Mouse (Mus musculus) neural tube, embryonic 12.5 days (tissue): ENCODE results near the gene Klhl3. TPM values are rescaled to one million over a fixed set of nuclear protein-coding genes. Genes with fewer than 3 reads are reported as not detected.

Experiments used
- ATAC-seq: fragments of 200-750 bp; cut with Nextera tagmentation; 2 replicates; pipeline ENCODE4 v1.8.0; 2017; ENCODE audit warnings: low read depth, mild to moderate bottlenecking, moderate TSS enrichment, moderate library complexity; ENCODE audit not compliant: low FRiP score
- H3K27ac ChIP-seq: fragments of 300-500 bp; sonication (generic); 2 replicates; pipeline ENCODE4 v1.5.1; 2016
- H3K27me3 ChIP-seq: fragments of 300-500 bp; sonication (generic); replicated peaks from 2 replicates; pipeline ENCODE4 v1.6.1; 2016; ENCODE audit warnings: mild to moderate bottlenecking
- H3K36me3 ChIP-seq: fragments of 300-500 bp; sonication (generic); 2 replicates; pipeline ENCODE4 v1.6.1; 2016; ENCODE audit warnings: mild to moderate bottlenecking
- H3K4me1 ChIP-seq: fragments of 300-500 bp; sonication (generic); 2 replicates; pipeline ENCODE4 v1.6.1; 2016
- H3K4me2 ChIP-seq: fragments of 300-500 bp; sonication (generic); replicated peaks from 2 replicates; pipeline ENCODE4 v1.6.1; 2016; ENCODE audit warnings: mild to moderate bottlenecking
- H3K4me3 ChIP-seq: fragments of 300-500 bp; sonication (generic); 2 replicates; pipeline ENCODE4 v1.5.1; 2016
- H3K9ac ChIP-seq: fragments of 300-500 bp; sonication (generic); 2 replicates; pipeline ENCODE4 v1.6.1; 2016; ENCODE audit warnings: mild to moderate bottlenecking
- H3K9me3 ChIP-seq: fragments of 300-500 bp; sonication (generic); 2 replicates; pipeline ENCODE4 v1.6.1; 2016; ENCODE audit warnings: mild to moderate bottlenecking
- WGBS: fragments of 180-500 bp; shearing (Covaris S2); methylation state at CpG from one replicate; pipeline ENCODE4 v1.1.7; 2016; 5-methylcytosine and 5-hydroxymethylcytosine counted together
- polyA plus RNA-seq: library from polyadenylated mRNA; unstranded; fragments of >200 nt; fragmentation: Nextera tagmentation; extraction: Ambion mirVana; gene quantifications from 2 replicates; pipeline ENCODE4 v1.2.1, GENCODE M21; 2016

The Klhl3 gene
- polyA plus RNA-seq, 1 experiment from 2014 or later: 5.6 TPM

DNA sequence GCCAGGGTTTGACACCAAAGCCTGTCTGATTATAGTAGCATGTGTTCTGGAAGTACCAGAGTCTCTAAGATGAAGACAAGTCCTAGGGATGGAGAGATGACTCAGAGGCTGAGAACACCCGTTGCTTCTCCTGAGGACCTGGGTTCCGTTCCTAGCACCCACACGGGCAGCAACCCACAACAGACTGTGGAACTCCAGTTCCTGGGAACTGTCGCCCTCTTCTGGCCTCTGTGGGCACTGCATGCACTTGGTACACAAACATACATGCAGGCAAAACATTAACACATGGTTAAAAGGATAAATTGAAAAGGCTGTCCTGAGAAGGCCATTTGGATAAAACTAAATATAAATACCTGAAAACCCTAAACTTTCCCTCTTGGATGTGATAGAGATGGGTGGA is 56.8 kb downstream of the Klhl3 start:
- H3K27ac ChIP-seq: no peak overlapping the region
- H3K9ac ChIP-seq: no peak overlapping the region
- 87% methylated on average over 4 of the region's 4 CpGs for WGBS
- H3K27me3 ChIP-seq: no peaks in the 10 kb centered on the region
- H3K36me3 ChIP-seq: no peaks in the 10 kb centered on the region
- peaks cover 13% of the 10 kb centered on the region for H3K4me1 ChIP-seq
- no peak overlapping the region for H3K4me2 ChIP-seq
- no peak for ATAC-seq
- H3K4me3 ChIP-seq: no peak overlapping the region
- 0 out of 2 replicates have a peak, but pooled peaks cover 6% of the 10 kb centered on the region for H3K9me3 ChIP-seq

DNA sequence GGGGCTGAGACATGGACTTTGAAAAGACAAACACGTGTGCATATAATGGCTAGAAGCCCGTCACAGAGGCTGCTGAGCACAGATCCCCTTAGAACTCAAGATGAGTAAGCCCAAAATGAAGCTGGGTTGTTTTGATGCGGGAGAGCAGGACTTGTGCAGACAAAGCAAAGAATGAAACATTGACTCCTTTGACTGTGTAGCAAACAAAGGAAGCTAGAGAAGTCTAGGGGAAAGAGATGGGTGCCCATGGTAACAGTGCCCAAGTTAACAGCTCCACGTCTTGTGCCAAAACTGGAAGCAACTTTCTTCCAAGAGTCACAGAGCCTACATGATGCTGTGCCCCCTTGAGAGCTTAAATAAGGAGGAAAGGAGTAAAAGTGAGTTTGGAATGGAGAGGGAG is 59.8 kb downstream of the Klhl3 start:
- Histone ChIP-seq H3K36me3 (no peaks in the 10 kb centered on the region), H3K9me3 (0 out of 2 replicates have a peak, but pooled peaks cover 6% of the 10 kb centered on the region), H3K4me1 (peaks cover 11% of the 10 kb centered on the region), H3K27ac (no peak overlapping the region), H3K27me3 (no peaks in the 10 kb centered on the region), H3K9ac (no peak overlapping the region), H3K4me3 (no peak overlapping the region), H3K4me2 (no peak overlapping the region)
- no peak for ATAC-seq
- 61% methylated on average over 4 of the region's 4 CpGs for WGBS

DNA sequence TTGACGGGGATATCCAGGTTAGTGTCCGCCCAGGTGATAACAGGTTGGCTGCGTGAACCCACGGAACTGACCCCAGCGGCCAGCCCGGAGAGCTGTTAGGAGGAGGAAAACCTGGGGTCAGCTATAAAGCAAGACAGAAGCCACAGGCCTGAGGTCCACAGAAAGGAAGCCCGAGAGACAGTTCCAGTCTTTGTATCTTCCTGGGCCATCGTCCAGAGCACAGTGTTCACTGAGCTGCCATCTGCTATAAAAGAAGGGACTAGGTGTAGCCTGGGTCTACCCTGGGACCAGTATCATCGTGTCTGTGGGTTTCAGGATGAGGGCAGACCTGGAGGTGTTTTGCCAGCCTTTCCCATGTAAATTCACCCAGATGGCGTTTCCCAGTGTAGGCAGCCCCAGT is 61.7 kb downstream of the Klhl3 start:
- no peak overlapping the region for H3K27ac ChIP-seq
- H3K36me3 ChIP-seq: no peaks in the 10 kb centered on the region; the same call in 1 of the 2 replicates
- 83% methylated on average over 10 of the region's 10 CpGs for WGBS
- no peak overlapping the region for H3K4me2 ChIP-seq
- H3K9me3 ChIP-seq: 0 out of 2 replicates have a peak, but pooled peaks cover 9% of the 10 kb centered on the region
- H3K27me3 ChIP-seq: no peaks in the 10 kb centered on the region
- no peak for ATAC-seq
- no peak overlapping the region for H3K9ac ChIP-seq
- H3K4me1 ChIP-seq: no peaks in the 10 kb centered on the region
- H3K4me3 ChIP-seq: no peak overlapping the region

DNA sequence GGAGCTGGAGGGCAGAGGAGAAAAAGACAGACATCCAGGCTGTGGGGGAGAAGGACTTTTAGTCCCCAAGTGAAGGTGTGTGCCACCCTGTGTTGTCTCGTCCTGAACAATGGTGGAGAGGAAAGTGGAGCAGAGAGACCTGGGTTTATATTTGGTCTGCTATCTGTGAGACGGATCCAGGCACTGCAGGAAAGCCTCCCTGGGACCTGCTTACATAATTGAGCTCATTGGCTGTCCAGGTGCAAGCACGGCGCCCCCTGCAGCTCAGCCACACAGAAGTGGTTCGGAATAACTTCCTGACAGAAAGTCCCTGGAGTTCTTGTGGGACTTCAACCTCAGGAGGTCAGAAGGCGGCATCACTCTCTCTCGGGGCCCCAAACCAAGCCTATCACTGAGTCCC is 62.1 kb downstream of the Klhl3 start:
- H3K27me3 ChIP-seq: no peaks in the 10 kb centered on the region
- H3K4me2 ChIP-seq: no peak overlapping the region
- no peak overlapping the region for H3K27ac ChIP-seq
- no peaks in the 10 kb centered on the region; the same call in 1 of the 2 replicates for H3K36me3 ChIP-seq
- no peaks in the 10 kb centered on the region for H3K4me1 ChIP-seq
- no peak for ATAC-seq
- 63% methylated on average over 7 of the region's 7 CpGs for WGBS
- 0 out of 2 replicates have a peak, but pooled peaks cover 9% of the 10 kb centered on the region for H3K9me3 ChIP-seq
- H3K9ac ChIP-seq: no peak overlapping the region
- no peak overlapping the region for H3K4me3 ChIP-seq

DNA sequence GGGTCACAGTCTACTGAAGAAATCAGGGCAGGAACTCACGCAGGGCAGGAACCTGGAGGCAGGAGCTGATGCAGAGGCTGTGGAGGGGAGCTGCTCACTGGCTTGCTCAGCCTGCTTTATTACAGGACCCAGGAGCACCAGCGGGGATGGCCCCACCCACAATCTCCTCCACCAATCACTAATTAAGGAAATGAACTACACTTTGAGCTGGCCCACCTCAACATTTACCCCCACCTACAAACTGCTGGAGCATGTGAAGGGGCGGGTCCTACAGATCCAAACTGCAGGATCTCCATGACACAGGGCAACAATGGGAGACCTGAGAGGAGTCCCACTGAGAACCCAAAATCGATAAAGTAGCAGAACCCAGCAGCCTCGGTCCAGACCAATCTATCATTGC is 64.3 kb downstream of the Klhl3 start:
- H3K9me3 ChIP-seq: 0 out of 2 replicates have a peak, but pooled peaks cover 9% of the 10 kb centered on the region
- H3K4me2 ChIP-seq: no peak overlapping the region
- no peak overlapping the region for H3K9ac ChIP-seq
- WGBS: 80% methylated on average over 5 of the region's 5 CpGs
- no peaks in the 10 kb centered on the region for H3K27me3 ChIP-seq
- no peaks in the 10 kb centered on the region for H3K4me1 ChIP-seq
- no peak for ATAC-seq
- H3K36me3 ChIP-seq: no peaks in the 10 kb centered on the region; the same call in 1 of the 2 replicates
- H3K4me3 ChIP-seq: no peak overlapping the region
- H3K27ac ChIP-seq: no peak overlapping the region

DNA sequence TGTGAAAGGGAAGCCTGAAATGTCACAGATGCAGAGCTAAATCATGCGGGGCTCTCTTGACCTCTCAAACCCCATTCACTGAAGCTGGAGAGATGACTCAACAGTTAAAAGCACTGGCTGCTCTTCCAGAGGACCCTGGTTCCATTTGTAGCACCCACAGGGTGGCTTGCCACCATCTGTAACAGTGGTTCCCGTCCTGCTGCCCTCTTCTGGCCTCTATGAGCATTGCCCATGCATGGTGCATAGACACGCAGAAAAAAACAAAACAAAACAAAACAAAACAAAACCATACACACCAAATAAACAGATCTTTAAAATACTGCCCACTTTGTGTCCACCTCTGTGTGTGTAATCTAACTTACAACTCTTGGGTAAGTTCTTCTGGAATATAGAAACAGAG is 65.3 kb downstream of the Klhl3 start:
- Histone ChIP-seq H3K36me3 (no peaks in the 10 kb centered on the region; the same call in 1 of the 2 replicates), H3K4me1 (no peaks in the 10 kb centered on the region), H3K4me2 (no peak overlapping the region), H3K9ac (no peak overlapping the region), H3K4me3 (no peak overlapping the region), H3K27ac (no peak overlapping the region), H3K27me3 (no peaks in the 10 kb centered on the region), H3K9me3 (0 out of 2 replicates have a peak, but pooled peaks cover 9% of the 10 kb centered on the region)
- no peak for ATAC-seq
- 80% methylated on average over 3 of the region's 3 CpGs for WGBS

DNA sequence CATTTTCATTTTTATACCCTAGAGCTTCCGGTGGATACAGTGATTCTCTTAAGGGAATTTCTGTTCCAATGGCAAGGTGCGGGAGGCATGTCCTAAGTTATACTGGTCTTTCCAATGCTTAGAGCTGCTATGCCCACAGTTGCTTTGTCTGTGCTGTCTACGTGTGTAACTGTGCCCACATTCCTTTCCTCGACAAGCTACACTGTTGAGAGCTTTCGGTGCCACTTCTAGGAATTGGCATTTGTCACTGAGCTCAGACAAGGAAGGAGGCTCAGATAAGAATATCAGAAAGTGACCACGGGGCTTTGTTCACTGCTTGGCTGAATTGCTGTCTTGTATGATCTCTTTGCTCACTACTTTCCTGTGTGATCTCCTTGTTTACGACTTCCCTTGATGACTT is 67.2 kb downstream of the Klhl3 start:
- ATAC-seq: no peak
- Histone ChIP-seq H3K27ac (no peak overlapping the region), H3K9ac (no peak overlapping the region), H3K9me3 (0 out of 2 replicates have a peak, but pooled peaks cover 3% of the 10 kb centered on the region), H3K4me1 (no peaks in the 10 kb centered on the region), H3K27me3 (no peaks in the 10 kb centered on the region), H3K36me3 (no peaks in the 10 kb centered on the region; the same call in 1 of the 2 replicates), H3K4me2 (no peak overlapping the region), H3K4me3 (no peak overlapping the region)
- 92% methylated on average over 7 of the region's 7 CpGs for WGBS

DNA sequence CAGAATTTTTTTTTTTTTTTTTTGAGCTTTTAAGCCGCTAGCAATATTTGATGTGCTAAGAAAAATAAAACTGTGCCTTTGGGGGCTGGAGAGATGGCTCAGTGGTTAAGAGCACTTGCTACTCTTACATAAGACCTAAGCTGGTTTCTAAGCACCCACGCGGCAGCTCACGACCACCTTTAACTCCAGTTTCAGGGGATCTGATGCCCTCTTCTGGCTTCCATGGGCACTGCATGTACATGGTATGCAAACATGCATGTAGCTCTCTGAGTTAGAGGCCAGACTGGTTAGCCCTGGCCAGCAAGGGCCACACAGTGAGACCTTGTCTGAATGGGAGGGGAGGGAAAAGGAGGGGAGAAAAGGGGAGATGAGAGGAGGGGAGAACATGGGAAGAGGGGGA is 68.1 kb downstream of the Klhl3 start:
- H3K4me1 ChIP-seq: no peaks in the 10 kb centered on the region
- no peak overlapping the region for H3K9ac ChIP-seq
- no peak overlapping the region for H3K27ac ChIP-seq
- WGBS: 55% methylated on average over 4 of the region's 4 CpGs
- no peaks in the 10 kb centered on the region for H3K27me3 ChIP-seq
- H3K4me2 ChIP-seq: no peak overlapping the region
- H3K9me3 ChIP-seq: 0 out of 2 replicates have a peak, but pooled peaks cover 3% of the 10 kb centered on the region
- ATAC-seq: no peak
- H3K4me3 ChIP-seq: no peak overlapping the region
- H3K36me3 ChIP-seq: no peaks in the 10 kb centered on the region; the same call in 1 of the 2 replicates

DNA sequence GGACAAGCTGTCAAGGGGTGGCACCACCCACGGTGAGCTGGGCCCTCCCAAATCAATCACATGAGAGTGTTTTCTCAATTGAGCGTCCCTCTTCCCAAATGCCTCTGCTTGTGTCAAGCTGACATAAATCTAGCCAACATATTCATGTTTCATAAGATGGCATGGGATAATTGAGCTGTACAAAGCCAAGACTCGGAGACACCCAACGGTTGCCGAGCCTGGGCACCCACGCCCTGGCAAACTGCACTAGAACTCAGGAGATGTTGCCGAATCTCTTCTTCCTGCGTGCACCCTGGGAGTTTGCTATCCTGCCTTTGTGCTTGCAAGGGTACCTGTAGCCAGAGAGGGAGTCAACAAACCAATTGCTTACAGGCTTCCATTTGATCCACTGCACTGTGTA is 70.1 kb downstream of the Klhl3 start:
- Histone ChIP-seq H3K27me3 (no peaks in the 10 kb centered on the region), H3K9ac (no peak overlapping the region), H3K4me3 (no peak overlapping the region), H3K9me3 (0 out of 2 replicates have a peak, but pooled peaks cover 3% of the 10 kb centered on the region), H3K36me3 (no peaks in the 10 kb centered on the region; the same call in 1 of the 2 replicates), H3K4me2 (no peak overlapping the region), H3K27ac (no peak overlapping the region), H3K4me1 (no peaks in the 10 kb centered on the region)
- 91% methylated on average over 8 of the region's 8 CpGs for WGBS
- ATAC-seq: no peak

DNA sequence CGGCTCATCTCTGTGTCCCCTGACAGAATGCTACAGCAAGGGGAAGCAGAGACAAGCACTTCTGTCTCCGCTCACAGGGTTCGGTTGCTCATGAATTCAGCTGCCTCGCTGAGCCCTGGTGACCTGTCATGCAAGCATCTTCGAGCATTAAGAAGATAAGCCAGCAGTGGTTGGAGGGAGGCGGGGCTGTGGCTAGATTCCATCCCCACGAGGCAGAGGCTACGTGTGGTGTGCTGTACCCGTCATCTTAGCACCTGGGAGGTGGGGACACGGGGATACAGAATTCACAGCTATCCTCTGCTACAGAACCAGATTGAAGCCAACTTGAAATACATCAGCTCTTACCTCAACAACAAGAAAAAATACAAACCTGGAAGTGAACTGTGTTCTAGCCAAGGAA is 73.3 kb downstream of the Klhl3 start:
- Histone ChIP-seq H3K27ac (no peak overlapping the region), H3K9me3 (no peaks in the 10 kb centered on the region), H3K4me3 (no peak overlapping the region), H3K4me2 (no peak overlapping the region), H3K9ac (no peak overlapping the region), H3K27me3 (no peaks in the 10 kb centered on the region), H3K4me1 (no peaks in the 10 kb centered on the region), H3K36me3 (no peaks in the 10 kb centered on the region)
- ATAC-seq: no peak
- WGBS: 86% methylated on average over 10 of the region's 10 CpGs

DNA sequence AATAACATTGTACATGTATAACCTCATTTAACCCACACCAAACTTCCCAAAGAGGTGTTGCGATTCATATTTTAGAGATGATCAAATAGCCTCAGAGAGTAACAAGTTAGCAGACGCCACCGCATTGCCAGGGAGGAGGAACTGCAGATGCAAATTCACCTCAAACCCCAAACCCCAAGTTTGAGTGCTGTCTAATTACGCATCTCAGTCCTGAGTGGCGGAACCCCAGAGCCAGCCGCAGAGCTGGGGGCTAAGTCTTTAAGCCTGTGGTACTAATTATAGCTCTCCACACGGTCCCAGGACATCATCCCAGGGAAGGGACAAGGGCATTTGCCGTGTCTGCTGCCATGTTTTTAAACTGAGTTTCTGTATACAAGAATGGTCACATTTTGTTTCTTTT is 75.9 kb downstream of the Klhl3 start:
- Histone ChIP-seq H3K27ac (no peak overlapping the region), H3K9ac (no peak overlapping the region), H3K27me3 (no peaks in the 10 kb centered on the region), H3K4me3 (no peak overlapping the region), H3K9me3 (no peaks in the 10 kb centered on the region), H3K4me1 (no peaks in the 10 kb centered on the region), H3K4me2 (no peak overlapping the region), H3K36me3 (no peaks in the 10 kb centered on the region)
- no peak for ATAC-seq
- 88% methylated on average over 8 of the region's 8 CpGs for WGBS

DNA sequence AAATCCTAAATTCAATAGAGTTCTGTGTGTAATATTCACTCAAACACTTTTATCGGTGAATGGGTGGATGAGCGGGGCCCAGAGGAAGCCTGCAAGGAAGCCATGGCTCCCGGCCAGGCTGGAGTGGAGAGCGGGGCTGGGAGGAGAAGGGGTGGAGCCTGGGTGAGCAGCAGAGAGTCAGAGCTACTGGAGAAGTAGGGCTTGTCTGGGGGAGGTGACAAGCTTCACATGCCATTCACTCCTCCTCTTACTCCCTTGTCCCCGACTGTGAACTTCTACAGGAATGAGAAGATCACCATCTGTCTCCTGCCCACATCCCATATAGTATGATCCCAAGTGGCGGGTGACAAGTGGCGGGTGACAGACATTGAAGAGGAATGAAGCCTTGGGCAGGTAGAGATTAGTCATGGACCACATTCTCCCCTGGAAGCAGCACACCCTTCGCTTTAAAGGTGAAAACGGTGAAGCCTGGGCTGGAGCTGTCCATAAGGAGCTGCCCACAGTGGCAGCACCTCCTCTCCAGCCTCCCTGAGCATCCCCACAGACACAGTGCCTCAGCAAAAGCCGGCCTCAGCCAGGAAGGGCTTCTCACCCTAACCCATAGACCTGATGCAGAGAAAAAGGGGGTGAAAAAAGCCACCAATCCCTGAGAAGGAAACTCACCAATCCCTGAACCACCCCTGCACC is 77.8 kb downstream of the Klhl3 start:
- WGBS: 68% methylated on average over 10 of the region's 10 CpGs
- no peak for ATAC-seq
- no peak overlapping the region for H3K9ac ChIP-seq
- H3K27ac ChIP-seq: no peak overlapping the region
- H3K4me1 ChIP-seq: no peaks in the 10 kb centered on the region
- no peaks in the 10 kb centered on the region for H3K36me3 ChIP-seq
- H3K4me3 ChIP-seq: no peak overlapping the region
- no peaks in the 10 kb centered on the region for H3K9me3 ChIP-seq
- H3K4me2 ChIP-seq: no peak overlapping the region
- no peaks in the 10 kb centered on the region for H3K27me3 ChIP-seq

DNA sequence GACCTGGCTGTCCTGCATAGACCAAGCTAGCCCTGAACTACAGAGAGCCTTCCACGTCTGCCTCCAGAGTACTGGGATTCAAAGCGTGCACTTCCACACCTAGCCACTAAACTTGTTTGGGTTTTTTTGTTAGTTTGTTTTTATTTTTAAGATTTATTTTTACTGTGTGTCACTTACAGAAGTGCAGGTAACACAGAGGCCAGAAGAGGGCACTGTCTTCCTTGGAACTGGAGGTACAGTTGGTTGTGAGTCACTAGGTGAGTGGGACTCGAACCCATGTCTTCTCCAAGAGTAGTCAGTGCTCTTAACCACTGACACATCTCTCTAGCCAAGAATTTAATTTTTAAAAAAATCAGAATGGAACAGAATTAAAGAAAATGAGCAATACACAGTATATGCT is 78.4 kb downstream of the Klhl3 start:
- no peaks in the 10 kb centered on the region for H3K36me3 ChIP-seq
- H3K27ac ChIP-seq: no peak overlapping the region
- 95% methylated on average over 3 of the region's 3 CpGs for WGBS
- H3K9ac ChIP-seq: no peak overlapping the region
- H3K9me3 ChIP-seq: no peaks in the 10 kb centered on the region
- no peaks in the 10 kb centered on the region for H3K27me3 ChIP-seq
- no peak overlapping the region for H3K4me2 ChIP-seq
- H3K4me1 ChIP-seq: no peaks in the 10 kb centered on the region
- no peak overlapping the region for H3K4me3 ChIP-seq
- ATAC-seq: no peak
